Mouse (Mus musculus) forebrain, embryonic 10.5 days (tissue): ENCODE measurements around the gene Rxfp2. TPM values are rescaled to one million over a fixed set of nuclear protein-coding genes. Genes with fewer than 3 reads are reported as not detected.

Source experiments
- DNase-seq: peaks from one replicate; pipeline ENCODE4 v3.0.0-alpha.2; 2017; ENCODE audit warnings: low spot score; ENCODE audit errors: extremely low spot score
- H3K27ac ChIP-seq: fragments of 300-500 bp; sonication (generic); 2 replicates; pipeline ENCODE4 v1.5.1; 2016; ENCODE audit warnings: mild to moderate bottlenecking
- H3K27me3 ChIP-seq: fragments of 300-500 bp; sonication (generic); 2 replicates; pipeline ENCODE4 v1.6.1; 2016; ENCODE audit warnings: mild to moderate bottlenecking; ENCODE audit not compliant: poor library complexity, severe bottlenecking
- H3K36me3 ChIP-seq: fragments of 300-500 bp; sonication (generic); replicated peaks from 2 replicates; pipeline ENCODE4 v1.6.1; 2016; ENCODE audit warnings: mild to moderate bottlenecking, moderate library complexity
- H3K4me1 ChIP-seq: fragments of 300-500 bp; sonication (generic); 2 replicates; pipeline ENCODE4 v1.6.1; 2016
- H3K4me3 ChIP-seq: fragments of 300-500 bp; sonication (generic); 2 replicates; pipeline ENCODE4 v1.5.1; 2016; ENCODE audit warnings: mild to moderate bottlenecking, moderate library complexity
- H3K9me3 ChIP-seq: fragments of 300-500 bp; sonication (generic); 2 replicates; pipeline ENCODE4 v1.6.1; 2016; ENCODE audit warnings: mild to moderate bottlenecking, moderate library complexity
- WGBS: fragments of 180-500 bp; shearing (Covaris S2); methylation state at CpG from one replicate; pipeline ENCODE4 v1.1.7; 2016; 5-methylcytosine and 5-hydroxymethylcytosine counted together
- polyA plus RNA-seq: library from polyadenylated mRNA; unstranded; fragments of >200 nt; fragmentation: Nextera tagmentation; extraction: Ambion mirVana; gene quantifications from 2 replicates; pipeline ENCODE4 v1.2.1, GENCODE M21; 2016

Rxfp2 gene
- polyA plus RNA-seq, 1 experiment from 2014 or later, result 0.50 TPM

DNA sequence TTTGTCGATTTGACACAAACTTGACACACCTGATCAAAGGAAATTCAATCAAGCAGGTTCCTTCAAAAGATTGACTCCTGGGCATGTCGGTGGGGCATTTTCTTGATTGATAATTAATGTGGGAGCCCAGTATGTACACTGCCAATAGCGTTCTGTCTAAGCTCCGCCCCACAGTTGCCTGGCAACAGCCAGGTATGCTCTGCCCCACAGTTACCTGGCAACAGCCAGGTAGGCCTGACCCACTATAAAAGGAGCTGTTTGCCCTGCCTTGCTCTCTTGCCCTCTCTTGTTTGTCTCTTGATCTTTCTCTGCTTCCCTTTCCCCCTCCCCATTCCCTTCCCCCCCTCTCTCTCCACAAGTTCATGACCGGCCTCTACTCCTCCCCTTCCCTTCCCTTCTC is 64.7 kb downstream of the Rxfp2 start:
- Histone ChIP-seq H3K9me3 (no peaks in the 10 kb centered on the region), H3K4me1 (peaks cover 19% of the 10 kb centered on the region), H3K36me3 (no peaks in the 10 kb centered on the region), H3K4me3 (no peak overlapping the region), H3K27ac (no peak overlapping the region), H3K27me3 (no peaks in the 10 kb centered on the region)
- WGBS, result 71% methylated on average over 5 of the region's 5 CpGs
- no peak for DNase-seq

DNA sequence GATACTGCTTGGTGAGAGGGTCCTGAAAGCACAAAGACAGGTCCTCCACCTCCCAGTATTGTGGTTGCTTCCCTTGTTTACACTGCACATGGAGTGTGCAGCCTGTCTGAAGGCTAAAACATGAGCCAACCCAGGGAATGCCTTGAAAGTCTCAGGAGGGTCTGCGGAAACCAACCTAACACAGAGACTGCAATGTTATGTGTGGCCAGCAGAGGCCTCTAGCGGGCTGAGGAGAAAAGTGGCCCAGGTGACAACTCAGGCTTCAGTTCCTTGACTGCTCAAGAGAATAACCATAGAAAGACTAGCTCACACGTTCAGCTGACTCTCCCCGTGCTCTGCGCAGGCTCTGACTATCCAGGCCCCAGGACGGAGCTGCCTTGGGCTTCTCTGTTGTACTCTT is 79.1 kb downstream of the Rxfp2 start:
- H3K4me1 ChIP-seq, result no peaks in the 10 kb centered on the region
- DNase-seq, result peak; percentile 54
- H3K27me3 ChIP-seq, result no peaks in the 10 kb centered on the region
- H3K4me3 ChIP-seq, result no peak overlapping the region
- H3K9me3 ChIP-seq, result no peaks in the 10 kb centered on the region
- no peaks in the 10 kb centered on the region for H3K36me3 ChIP-seq
- no peak overlapping the region for H3K27ac ChIP-seq
- 15% methylated on average over 6 of the region's 6 CpGs for WGBS

DNA sequence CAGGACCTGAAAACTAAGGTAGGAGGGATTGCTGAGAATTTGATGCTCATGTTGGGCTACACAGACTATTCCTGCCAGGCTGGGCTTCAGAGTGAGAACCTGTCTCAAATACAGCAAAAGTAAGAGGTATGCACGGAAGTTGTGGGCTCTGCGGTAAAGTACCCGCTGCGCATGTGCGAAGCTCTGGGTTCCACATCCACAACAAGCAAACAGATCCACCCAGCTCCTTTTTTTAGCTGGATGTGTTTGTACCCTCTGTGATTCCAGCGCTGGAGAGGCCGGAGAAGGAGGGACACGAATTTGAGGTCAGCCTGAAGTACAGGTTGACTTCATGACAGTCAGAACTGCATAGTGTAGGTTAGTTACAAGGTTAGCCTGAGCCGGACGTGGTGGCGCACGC is 80.3 kb downstream of the Rxfp2 start:
- DNase-seq, result no peak
- no peaks in the 10 kb centered on the region for H3K9me3 ChIP-seq
- no peaks in the 10 kb centered on the region for H3K36me3 ChIP-seq
- WGBS, result 93% methylated on average over 12 of the region's 12 CpGs
- H3K4me1 ChIP-seq, result no peaks in the 10 kb centered on the region
- H3K27ac ChIP-seq, result no peak overlapping the region
- H3K27me3 ChIP-seq, result no peaks in the 10 kb centered on the region
- H3K4me3 ChIP-seq, result no peak overlapping the region

DNA sequence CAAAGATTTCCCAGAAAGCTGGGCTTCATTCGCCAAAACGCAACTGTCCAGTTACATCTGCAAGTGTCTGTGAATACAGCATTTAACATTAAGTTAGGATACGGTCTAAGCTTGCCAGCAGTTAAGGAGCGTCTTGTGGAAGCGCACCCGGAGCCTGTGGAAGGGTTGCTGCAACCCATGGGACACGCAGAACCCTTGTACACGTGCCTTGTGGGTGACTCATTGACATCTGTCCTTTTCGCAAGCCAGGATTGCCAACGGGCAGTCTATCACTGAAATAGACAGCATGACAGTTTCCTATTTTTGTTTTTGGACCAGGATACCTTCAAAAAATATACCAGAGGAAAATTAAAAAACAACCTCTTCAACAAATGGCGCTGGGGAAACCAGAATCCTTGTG is 83.3 kb downstream of the Rxfp2 start:
- H3K27me3 ChIP-seq, result no peaks in the 10 kb centered on the region
- H3K4me3 ChIP-seq, result no peak overlapping the region
- no peaks in the 10 kb centered on the region for H3K9me3 ChIP-seq
- H3K27ac ChIP-seq, result no peak overlapping the region
- H3K4me1 ChIP-seq, result no peaks in the 10 kb centered on the region
- 91% methylated on average over 11 of the region's 11 CpGs for WGBS
- no peak for DNase-seq
- H3K36me3 ChIP-seq, result no peaks in the 10 kb centered on the region

DNA sequence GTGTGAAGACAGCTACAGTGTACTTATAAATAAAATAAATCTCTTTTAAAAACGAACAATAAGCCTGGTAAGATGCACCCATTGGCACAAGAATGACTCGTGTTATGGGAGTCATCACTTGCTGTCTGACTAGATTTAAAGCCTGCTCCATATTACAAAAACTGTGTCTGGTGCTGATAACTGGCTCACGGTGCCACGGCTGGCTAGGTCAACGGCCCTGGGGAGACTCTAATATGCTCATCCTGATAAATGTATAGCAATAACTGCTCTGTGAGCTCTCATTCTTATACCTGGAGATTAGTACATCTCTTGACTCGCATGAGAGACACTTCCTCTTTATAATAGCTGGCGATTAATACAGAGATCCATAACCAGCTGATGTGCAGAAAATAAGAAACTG is 87.9 kb downstream of the Rxfp2 start:
- no peak for DNase-seq
- WGBS, result 93% methylated on average over 7 of the region's 7 CpGs
- no peak overlapping the region for H3K27ac ChIP-seq
- no peaks in the 10 kb centered on the region for H3K27me3 ChIP-seq
- no peaks in the 10 kb centered on the region for H3K9me3 ChIP-seq
- no peaks in the 10 kb centered on the region for H3K36me3 ChIP-seq
- no peak overlapping the region for H3K4me3 ChIP-seq
- no peaks in the 10 kb centered on the region for H3K4me1 ChIP-seq

DNA sequence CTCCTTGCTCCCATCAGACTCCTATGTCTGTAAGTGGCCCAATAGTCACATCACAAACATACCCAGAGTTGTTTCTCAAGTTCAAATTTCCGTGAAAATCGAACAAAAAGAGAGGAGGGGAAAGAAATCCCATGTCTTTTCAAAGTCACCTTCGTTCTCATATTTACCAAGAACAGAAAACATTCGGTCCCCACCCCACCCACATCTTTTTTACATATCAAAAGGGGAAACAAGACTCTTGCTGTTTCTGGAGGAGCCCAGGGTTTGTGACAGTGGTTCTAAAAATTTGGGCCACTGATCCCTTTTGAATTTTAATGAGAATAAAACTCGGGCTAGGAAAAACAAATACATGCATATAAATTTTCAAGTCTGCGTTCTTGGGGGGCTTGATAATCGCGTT is 92.8 kb downstream of the Rxfp2 start:
- no peaks in the 10 kb centered on the region for H3K27me3 ChIP-seq
- WGBS, result 56% methylated on average over 8 of the region's 8 CpGs
- H3K36me3 ChIP-seq, result no peaks in the 10 kb centered on the region
- no peaks in the 10 kb centered on the region for H3K9me3 ChIP-seq
- H3K4me3 ChIP-seq, result no peak overlapping the region
- no peak overlapping the region for H3K27ac ChIP-seq
- peaks cover 3% of the 10 kb centered on the region; the same call in 1 of the 2 replicates for H3K4me1 ChIP-seq
- DNase-seq, result no peak

DNA sequence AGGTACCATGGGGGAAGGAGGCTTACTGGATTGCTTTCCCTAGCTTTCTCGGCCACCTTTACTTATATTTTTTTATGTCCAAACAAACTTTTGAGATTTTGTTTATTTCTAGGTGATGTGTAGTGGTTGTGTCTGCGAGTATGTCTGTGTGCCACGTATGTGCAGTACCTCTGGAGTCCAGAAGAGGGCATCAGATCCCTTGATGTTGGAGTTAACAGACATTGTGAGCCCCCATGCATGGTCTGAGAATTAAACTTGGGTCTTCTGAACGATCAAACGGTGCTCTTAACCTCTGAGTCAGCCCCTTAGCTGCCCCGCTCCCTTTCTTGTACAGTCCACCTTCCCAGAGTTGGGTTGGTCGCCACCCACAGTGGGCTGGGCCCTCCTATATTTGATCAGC is 95.5 kb downstream of the Rxfp2 start:
- no peaks in the 10 kb centered on the region for H3K36me3 ChIP-seq
- DNase-seq, result no peak
- H3K27me3 ChIP-seq, result peaks cover 8% of the 10 kb centered on the region
- H3K27ac ChIP-seq, result no peak overlapping the region
- no peak overlapping the region for H3K4me3 ChIP-seq
- 77% methylated on average over 7 of the region's 7 CpGs for WGBS
- H3K4me1 ChIP-seq, result peaks cover 12% of the 10 kb centered on the region
- H3K9me3 ChIP-seq, result peaks cover 7% of the 10 kb centered on the region; the same call in 1 of the 2 replicates

DNA sequence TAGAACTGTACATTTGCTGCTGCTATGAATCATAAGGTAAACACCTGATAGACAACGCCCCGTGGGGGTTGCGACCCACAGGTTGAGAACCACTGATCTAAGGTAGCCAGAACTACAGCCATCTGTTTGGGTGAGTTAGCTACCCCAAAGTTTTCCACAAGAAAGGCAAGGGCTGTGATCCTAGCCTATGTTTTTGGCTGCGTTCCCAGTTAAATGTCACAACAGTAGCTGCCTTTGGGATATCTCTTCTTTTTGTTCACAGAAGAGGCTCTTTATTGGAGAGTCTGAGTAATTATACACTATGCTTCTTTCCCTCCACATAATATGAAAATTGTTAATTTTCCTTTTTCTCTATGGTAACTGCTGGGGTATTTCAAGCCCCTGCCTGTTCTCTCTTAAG is 96.3 kb downstream of the Rxfp2 start:
- Histone ChIP-seq H3K9me3 (peaks cover 7% of the 10 kb centered on the region; the same call in 1 of the 2 replicates), H3K27me3 (peaks cover 15% of the 10 kb centered on the region), H3K4me3 (no peak overlapping the region), H3K4me1 (peaks cover 14% of the 10 kb centered on the region), H3K36me3 (no peaks in the 10 kb centered on the region), H3K27ac (no peak overlapping the region)
- WGBS, result 93% methylated on average over 4 of the region's 4 CpGs
- no peak for DNase-seq

DNA sequence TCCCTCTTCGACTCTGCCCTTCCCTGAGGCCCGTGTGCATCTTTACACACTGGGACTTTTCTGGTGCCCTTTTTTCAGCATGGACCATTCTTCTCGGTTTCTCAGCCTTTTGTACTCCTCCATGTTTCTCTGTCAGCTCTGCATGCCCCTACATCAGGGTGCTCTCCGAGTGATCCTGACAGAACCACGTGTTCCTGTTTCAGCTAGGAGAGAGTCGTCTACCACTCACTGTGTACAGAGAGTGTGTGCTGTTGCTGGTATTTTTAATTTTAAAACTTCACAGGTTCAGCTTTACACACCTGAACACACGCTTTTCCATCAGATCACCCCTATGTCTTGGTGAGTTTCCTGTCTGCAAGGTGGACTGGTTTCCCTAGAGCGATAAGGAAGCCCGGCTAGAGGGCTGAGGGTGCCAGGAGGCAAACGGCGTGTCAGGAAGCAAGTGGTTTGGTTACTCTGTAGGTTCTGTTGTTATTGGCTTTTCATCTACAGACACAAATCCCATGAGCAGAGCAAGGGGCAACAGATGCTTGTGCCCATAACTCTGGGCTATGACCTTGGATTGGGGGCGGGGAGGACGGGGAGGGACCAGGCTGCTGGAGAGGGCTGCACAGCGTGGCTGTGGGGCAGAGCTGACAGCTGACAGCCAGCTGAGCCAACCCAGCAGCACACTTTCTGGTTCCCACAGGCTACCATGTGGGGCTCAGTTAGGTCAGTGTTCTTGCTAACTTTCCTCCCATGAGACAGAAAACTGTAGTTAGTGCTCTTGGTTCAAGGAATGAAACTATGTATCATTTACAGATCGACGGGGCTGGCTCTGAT is 97.0 kb downstream of the Rxfp2 start:
- Histone ChIP-seq H3K9me3 (peaks cover 7% of the 10 kb centered on the region; the same call in 1 of the 2 replicates), H3K27me3 (peaks cover 22% of the 10 kb centered on the region), H3K4me1 (peaks cover 14% of the 10 kb centered on the region), H3K4me3 (no peak overlapping the region), H3K27ac (no peak overlapping the region), H3K36me3 (no peaks in the 10 kb centered on the region)
- WGBS, result 87% methylated on average over 16 of the region's 16 CpGs
- no peak for DNase-seq

DNA sequence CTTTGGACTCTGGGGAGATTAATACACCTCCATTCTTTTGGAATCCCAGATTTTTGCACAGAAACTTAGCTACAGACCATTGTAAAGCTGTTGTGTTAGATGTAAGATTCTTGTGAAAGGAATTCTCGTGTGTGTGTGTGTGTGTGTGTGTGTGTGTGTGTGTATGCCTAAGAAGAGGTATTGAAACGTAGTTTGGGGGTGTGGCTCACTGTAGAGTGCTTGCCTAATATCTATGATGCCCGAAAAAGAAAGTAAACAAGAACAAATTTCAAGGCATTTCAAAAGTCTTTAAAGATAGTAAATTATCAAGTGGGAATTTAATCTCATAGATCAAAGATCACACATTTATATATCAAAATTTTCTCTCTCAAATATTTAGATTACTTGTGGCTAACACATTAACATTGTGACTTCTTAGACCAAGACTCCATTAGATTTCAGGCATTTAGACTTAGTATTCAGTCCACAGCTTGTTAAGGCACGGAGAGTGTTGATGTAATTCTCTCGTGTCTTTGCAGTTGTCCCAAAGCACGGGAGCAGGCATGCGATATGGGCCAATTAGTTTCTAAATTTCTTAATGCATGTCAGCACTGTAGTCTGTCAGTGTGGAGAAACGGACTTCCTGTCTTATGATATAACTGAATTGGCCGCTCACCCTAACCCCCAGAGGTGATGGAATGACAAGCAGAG is 97.9 kb downstream of the Rxfp2 start:
- H3K36me3 ChIP-seq, result no peaks in the 10 kb centered on the region
- no peak for DNase-seq
- H3K4me1 ChIP-seq, result peaks cover 14% of the 10 kb centered on the region
- no peak overlapping the region for H3K4me3 ChIP-seq
- 87% methylated on average over 9 of the region's 9 CpGs for WGBS
- peaks cover 7% of the 10 kb centered on the region; the same call in 1 of the 2 replicates for H3K9me3 ChIP-seq
- H3K27ac ChIP-seq, result no peak overlapping the region
- H3K27me3 ChIP-seq, result peaks cover 28% of the 10 kb centered on the region

DNA sequence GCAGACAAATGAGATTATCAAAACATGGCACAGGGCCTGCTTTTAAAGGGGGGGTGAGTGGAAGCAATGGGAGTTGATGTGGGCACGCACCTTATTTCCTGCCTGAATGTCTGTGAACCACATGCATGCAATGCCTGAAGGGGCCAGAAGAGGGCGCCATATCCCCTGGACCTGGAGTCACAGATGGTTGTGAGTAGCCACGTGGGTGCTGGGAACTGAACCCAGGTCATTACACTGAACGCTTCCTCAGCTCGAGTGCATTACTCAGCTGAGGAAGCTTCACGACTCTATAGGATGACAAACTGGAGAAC is 98.4 kb downstream of the Rxfp2 start:
- no peak overlapping the region for H3K4me3 ChIP-seq
- peaks cover 28% of the 10 kb centered on the region for H3K27me3 ChIP-seq
- H3K36me3 ChIP-seq, result no peaks in the 10 kb centered on the region
- no peak for DNase-seq
- H3K4me1 ChIP-seq, result peaks cover 14% of the 10 kb centered on the region
- H3K27ac ChIP-seq, result no peak overlapping the region
- H3K9me3 ChIP-seq, result peaks cover 7% of the 10 kb centered on the region; the same call in 1 of the 2 replicates
- WGBS, result 86% methylated on average over 6 of the region's 6 CpGs

DNA sequence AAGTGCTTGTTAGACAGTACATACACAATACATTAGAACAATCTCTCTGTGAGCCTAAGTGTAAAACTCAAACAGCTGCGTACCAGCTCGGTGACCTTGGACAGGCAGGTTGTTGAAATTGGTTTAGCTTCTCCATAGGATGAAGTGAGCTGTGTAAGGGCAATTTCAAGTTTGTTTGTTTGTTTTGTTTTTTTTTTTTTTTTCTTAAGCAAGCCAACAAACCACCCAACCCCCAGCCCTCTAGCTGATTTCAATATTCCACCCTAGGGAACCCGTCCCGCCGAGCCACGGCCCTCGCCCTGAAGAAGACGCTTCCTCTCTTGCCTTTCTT is 99.6 kb downstream of the Rxfp2 start:
- H3K27me3 ChIP-seq, result peaks cover 28% of the 10 kb centered on the region
- H3K9me3 ChIP-seq, result peaks cover 7% of the 10 kb centered on the region; the same call in 1 of the 2 replicates
- no peaks in the 10 kb centered on the region for H3K36me3 ChIP-seq
- peak overlapping the region; percentile 79 for H3K4me3 ChIP-seq
- WGBS, result 21% methylated on average over 8 of the region's 8 CpGs
- peak overlapping the region; percentile 80; the same call in 1 of the 2 replicates for H3K27ac ChIP-seq
- peaks cover 14% of the 10 kb centered on the region for H3K4me1 ChIP-seq
- no peak for DNase-seq

DNA sequence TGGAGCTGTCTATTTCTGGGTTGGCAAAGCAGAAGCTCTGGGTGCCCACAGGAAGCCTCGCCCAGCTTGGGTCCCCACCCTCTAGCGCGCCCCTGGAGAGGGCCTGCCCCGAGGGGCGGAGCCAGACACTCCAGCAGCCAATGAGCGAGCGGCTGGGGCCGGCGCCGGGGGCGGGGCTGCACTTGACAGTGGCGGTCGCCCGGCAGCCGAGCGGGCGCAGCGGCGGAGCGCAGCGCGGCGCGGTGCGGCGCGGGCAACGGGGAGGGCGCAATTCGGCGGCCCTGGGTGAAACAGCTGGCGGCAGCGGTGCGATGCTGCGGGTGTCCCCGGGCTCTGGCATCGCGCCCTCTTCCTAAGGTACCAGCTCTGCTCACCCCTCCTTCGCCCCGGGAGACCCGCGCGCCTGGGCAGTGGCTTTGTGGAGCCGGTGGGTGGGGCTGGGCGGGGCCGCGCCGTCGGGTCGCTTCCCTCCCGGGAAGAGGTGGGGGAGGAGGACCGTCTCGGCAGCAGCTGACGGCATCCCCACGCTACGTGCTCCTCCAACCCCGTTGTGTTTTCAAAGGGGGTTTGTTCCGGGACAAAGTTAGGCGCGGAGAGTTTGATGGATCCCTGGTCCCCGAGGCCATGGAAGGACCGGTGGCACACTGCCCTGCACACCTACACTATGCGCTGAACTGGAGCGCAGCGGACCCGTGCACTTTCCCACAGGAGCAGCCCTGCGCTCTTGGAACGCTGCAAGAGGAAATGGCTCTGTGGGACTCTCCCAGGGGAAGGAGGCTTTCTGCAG is 100.2 kb downstream of the Rxfp2 start, which contains the start of gene Fry:
Gene Fry (plus strand): TSS at position 191 of the 787 bp plus-strand sequence.
- Histone ChIP-seq H3K27ac (peak within 1 kb of the TSS; percentile 80), H3K27me3 (peaks cover 28% of the 10 kb centered on the region), H3K4me1 (peaks cover 14% of the 10 kb centered on the region), H3K9me3 (peaks cover 7% of the 10 kb centered on the region; the same call in 1 of the 2 replicates), H3K4me3 (peak within 1 kb of the TSS; percentile 79), H3K36me3 (no peaks in the 10 kb centered on the region)
- peak; percentile 80 for DNase-seq
- WGBS, result under 1% methylated on average over 65 of the region's 68 CpGs
